Mouse (Mus musculus): ENCODE results near the gene Plekha4. TPM values are rescaled to one million over a fixed set of nuclear protein-coding genes. Genes with fewer than 3 reads are reported as not detected.

Gene Plekha4
- polyA plus RNA-seq, 1 experiment from 2014 or later: 7.5 TPM

DNA sequence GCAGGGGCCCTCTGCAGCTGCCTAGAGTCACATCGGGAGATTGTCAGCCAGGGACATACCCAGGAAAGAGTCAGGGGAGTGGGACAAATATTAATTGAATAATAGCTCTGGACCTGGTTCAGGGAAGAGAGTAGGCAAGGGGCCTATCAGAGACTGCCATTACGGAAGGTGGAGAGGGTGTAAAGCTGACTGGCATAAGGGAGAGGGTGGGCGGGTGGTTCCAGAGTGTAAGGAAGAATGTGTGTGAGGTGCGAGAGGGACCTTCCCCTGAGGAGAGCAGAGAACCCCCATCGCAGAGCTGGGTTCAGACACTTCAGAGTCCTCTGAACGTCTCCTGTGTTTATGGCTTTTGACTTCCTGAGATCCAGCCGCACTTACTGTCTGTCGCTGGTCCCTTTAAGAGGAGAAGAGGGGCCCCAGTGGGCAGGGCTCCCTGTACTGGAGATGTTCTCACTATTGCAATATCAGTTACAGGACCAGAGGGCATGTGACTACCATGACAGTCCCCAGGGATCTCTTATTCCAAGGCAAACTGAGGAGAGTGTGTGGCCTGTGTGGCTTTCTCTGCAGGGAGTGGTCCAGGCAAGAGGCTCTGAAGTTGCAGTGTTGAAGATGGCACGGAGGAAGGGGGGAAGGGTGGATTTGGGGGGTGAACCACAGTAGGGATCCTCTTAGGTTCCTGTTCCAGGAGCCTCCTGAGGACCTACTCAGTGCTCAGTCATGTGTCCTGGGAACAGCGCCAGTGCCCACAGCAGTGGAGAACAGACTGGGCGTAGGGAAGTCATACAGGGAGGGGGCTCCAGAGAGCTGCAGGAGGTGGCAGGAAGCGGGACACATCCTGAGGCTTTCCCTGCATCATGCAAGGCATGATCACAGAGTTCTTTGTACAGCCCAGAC is 35.7 kb downstream of the Plekha4 start:
- no peak overlapping the region; the same call in 1 of the 2 replicates for H3K27ac ChIP-seq (replicated peaks)
- WGBS: 33% methylated on average over 12 of the region's 12 CpGs
- peaks cover 14% of the 10 kb centered on the region for H3K4me1 ChIP-seq
- peak; percentile 52 for ATAC-seq (ENCODE audit: insufficient number of reproducible peaks, low FRiP score, low TSS enrichment, low read depth)
- no peaks in the 10 kb centered on the region for H3K9me3 ChIP-seq (replicated peaks)
- H3K27me3 ChIP-seq: no peaks in the 10 kb centered on the region
- H3K4me2 ChIP-seq (replicated peaks): peak overlapping the region; percentile 27; the same call in 1 of the 2 replicates
- H3K4me3 ChIP-seq (replicated peaks): no peak overlapping the region
- H3K9ac ChIP-seq: no peak overlapping the region
- no peaks in the 10 kb centered on the region for H3K36me3 ChIP-seq

GRCm38 (mm10) chr7:45564811-45565210 is 38.7 kb downstream of the Plekha4 start:
- no peak for ATAC-seq (ENCODE audit: insufficient number of reproducible peaks, low FRiP score, low TSS enrichment, low read depth)
- 60% methylated on average over 2 of the region's 2 CpGs for WGBS

GRCm38 (mm10) chr7:45565446-45565845 is 39.3 kb downstream of the Plekha4 start:
- H3K36me3 ChIP-seq: no peaks in the 10 kb centered on the region
- H3K27me3 ChIP-seq: no peaks in the 10 kb centered on the region
- H3K4me3 ChIP-seq (replicated peaks): no peak overlapping the region
- H3K9ac ChIP-seq: no peak overlapping the region
- WGBS: 86% methylated on average over 9 of the region's 9 CpGs
- ATAC-seq (ENCODE audit: insufficient number of reproducible peaks, low FRiP score, low TSS enrichment, low read depth): no peak
- H3K27ac ChIP-seq (replicated peaks): no peak overlapping the region
- H3K4me1 ChIP-seq: peaks cover 35% of the 10 kb centered on the region
- no peak overlapping the region for H3K4me2 ChIP-seq (replicated peaks)
- no peaks in the 10 kb centered on the region for H3K9me3 ChIP-seq (replicated peaks)

More at GRCm38 (mm10) chr7:45564811-45565210, 38.7 kb downstream of the Plekha4 start:
- Histone ChIP-seq H3K36me3 (no peaks in the 10 kb centered on the region), H3K9ac (no peak overlapping the region), H3K27ac (replicated peaks) (0 out of 2 replicates have a peak overlapping the region, but pooled peaks have one; percentile 28), H3K9me3 (replicated peaks) (no peaks in the 10 kb centered on the region), H3K4me2 (replicated peaks) (no peak overlapping the region), H3K27me3 (no peaks in the 10 kb centered on the region), H3K4me3 (replicated peaks) (no peak overlapping the region), H3K4me1 (peaks cover 30% of the 10 kb centered on the region)

- Histone ChIP-seq H3K9me3 (replicated peaks) (no peaks in the 10 kb centered on the region), H3K4me2 (replicated peaks) (peak overlapping the region; percentile 73), H3K4me1 (peaks cover 38% of the 10 kb centered on the region), H3K36me3 (no peaks in the 10 kb centered on the region), H3K27me3 (no peaks in the 10 kb centered on the region), H3K4me3 (replicated peaks) (no peak overlapping the region), H3K9ac (no peak overlapping the region), H3K27ac (replicated peaks) (peak overlapping the region; percentile 90; the same call in 1 of the 2 replicates)
- 67% methylated on average over 8 of the region's 8 CpGs for WGBS
- no peak for ATAC-seq (ENCODE audit: insufficient number of reproducible peaks, low FRiP score, low TSS enrichment, low read depth)
Observed at GRCm38 (mm10) chr7:45567112-45567779, 41.1 kb downstream of the Plekha4 start.

DNA sequence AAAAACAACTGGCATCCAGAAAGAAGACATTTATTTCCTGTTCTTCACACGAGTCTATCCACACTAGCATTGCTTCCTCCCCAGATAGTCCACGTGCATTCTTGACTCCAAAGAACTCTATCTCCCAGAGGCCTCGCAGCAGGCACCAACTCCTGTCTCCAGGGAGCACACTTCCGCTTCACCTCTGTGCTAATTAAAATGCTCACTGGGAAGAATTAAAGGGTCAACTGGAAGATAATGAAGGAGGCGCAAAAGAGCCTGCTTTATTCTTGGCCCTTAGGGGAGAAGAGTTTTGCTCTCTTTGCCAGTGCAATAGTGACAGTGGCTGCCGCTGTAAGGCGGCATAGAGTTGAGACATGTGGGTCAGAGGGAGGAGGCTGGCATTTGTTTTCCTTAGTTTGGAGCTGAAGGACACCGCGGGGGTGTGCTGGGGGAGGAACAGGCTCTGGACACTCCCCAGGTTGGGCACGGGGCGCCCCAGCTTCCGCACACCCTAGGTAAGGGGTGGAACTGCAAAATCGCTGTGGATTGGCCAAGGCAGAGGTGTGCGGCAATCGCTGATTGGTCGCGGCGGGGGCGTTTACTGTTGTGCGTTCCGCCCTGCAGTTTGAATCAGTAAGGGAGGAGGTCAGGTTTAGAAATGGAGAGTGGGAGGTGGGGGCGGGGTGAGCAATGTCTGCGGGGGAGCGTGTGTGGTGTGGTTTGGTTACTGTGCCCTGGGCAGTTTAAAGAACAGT is 41.8 kb downstream of the Plekha4 start:
- Histone ChIP-seq H3K4me1 (peaks cover 36% of the 10 kb centered on the region), H3K36me3 (no peaks in the 10 kb centered on the region), H3K9ac (peak overlapping the region; percentile 15), H3K4me2 (replicated peaks) (peak overlapping the region; percentile 73), H3K27ac (replicated peaks) (peak overlapping the region; percentile 90), H3K9me3 (replicated peaks) (no peaks in the 10 kb centered on the region), H3K27me3 (no peaks in the 10 kb centered on the region), H3K4me3 (replicated peaks) (peak overlapping the region; percentile 47)
- under 1% methylated on average over 24 of the region's 24 CpGs for WGBS
- peak; percentile 96 for ATAC-seq (ENCODE audit: insufficient number of reproducible peaks, low FRiP score, low TSS enrichment, low read depth)

DNA sequence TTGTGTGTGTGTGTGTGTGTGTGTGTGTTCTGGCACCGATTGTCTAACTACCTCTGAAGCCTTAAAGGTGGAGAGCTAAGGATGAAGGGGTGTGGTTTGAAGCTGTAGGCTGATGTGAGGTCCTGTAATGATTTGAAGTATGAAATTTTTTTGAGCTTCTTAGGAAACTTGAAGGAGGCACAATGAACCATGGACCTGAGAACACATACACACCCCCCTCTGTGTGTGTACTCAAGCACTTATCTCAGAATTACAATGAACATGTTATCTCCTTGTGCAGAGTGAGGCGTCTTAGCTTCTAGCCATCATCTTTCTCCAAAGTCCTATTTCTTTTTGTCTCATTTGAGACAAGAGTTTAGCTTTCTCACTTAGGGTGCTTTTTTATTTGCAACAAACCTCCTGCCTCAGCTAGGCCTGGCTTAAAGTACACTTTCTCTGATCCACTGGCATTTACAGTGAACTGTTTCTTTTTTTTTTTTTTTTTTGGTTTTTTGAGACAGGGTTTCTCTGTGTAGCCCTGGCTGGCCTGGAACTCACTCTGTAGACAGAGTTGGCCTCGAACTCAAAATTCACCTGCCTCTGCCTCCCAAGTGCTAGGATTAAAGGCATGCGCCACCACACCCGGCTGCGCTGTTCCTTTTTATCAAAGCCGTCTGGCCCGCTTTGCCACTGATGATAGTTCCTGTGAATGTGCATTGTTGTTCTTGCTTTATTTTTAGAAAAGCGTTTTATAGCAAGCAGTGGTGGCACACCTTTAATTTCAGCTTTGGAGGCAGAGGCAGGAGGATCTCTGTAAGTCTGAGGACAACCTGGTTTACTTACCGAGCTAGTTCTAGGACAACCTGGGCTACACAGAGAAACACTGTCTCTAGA is 42.7 kb downstream of the Plekha4 start:
- Histone ChIP-seq H3K27me3 (no peaks in the 10 kb centered on the region), H3K36me3 (no peaks in the 10 kb centered on the region), H3K4me1 (peaks cover 36% of the 10 kb centered on the region), H3K4me3 (replicated peaks) (peak overlapping the region; percentile 47), H3K27ac (replicated peaks) (peak overlapping the region; percentile 90), H3K9ac (no peak overlapping the region), H3K9me3 (replicated peaks) (no peaks in the 10 kb centered on the region), H3K4me2 (replicated peaks) (peak overlapping the region; percentile 73)
- 75% methylated on average over 10 of the region's 10 CpGs for WGBS
- ATAC-seq (ENCODE audit: insufficient number of reproducible peaks, low FRiP score, low TSS enrichment, low read depth): no peak

DNA sequence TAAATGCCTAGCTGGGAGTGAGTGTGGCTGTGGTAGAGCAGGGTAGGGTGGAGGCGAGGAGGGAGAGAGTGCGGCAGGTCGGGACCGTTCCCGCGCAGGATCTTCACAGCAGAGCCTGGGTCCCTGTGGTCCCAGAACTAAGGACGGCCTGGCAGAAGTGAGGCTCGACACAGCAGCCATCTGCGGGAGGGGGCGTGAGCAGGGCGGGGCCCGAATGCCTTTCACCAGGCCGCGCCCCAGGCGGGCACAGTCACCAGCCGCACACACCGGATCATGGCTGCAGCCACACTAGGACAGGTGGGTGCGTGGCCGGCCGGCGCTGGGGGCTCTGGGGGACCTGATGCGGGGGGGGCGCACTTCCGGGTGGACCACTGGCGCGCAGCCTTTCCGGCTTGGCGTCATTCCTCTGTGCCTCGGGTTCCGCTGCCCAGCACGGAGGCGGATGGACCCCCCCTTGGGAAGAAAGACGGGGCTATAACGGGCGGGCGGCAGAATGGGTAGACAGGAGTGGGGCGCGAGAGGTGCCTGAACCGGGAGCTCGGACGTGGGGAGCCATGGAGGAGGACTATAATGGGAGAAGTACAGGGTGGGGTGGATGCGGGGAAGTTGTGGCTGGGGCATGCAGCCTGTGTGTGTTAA is 44.1 kb downstream of the Plekha4 start, which contains the start of gene Bcat2:
Gene Bcat2 (plus strand): TSS at position 51 of the 639 bp plus-strand sequence.
- Histone ChIP-seq H3K4me3 (replicated peaks) (peak within 1 kb of the TSS; percentile 74), H3K9ac (peak within 1 kb of the TSS; percentile 70), H3K9me3 (replicated peaks) (no peaks in the 10 kb centered on the region), H3K36me3 (no peaks in the 10 kb centered on the region), H3K27me3 (no peaks in the 10 kb centered on the region), H3K27ac (replicated peaks) (peak within 1 kb of the TSS; percentile 90), H3K4me2 (replicated peaks) (peak within 1 kb of the TSS; percentile 67), H3K4me1 (peaks cover 36% of the 10 kb centered on the region)
- under 1% methylated on average over 42 of the region's 42 CpGs for WGBS
- peak; percentile 66 for ATAC-seq (ENCODE audit: insufficient number of reproducible peaks, low FRiP score, low TSS enrichment, low read depth)

GRCm38 (mm10) chr7:45571966-45572365 is 45.8 kb downstream of the Plekha4 start:
- 0 out of 2 replicates have a peak overlapping the region, but pooled peaks have one; percentile 67 for H3K4me2 ChIP-seq (replicated peaks)
- peaks cover 36% of the 10 kb centered on the region for H3K4me1 ChIP-seq
- no peak overlapping the region for H3K4me3 ChIP-seq (replicated peaks)
- no peak overlapping the region for H3K9ac ChIP-seq
- no peaks in the 10 kb centered on the region for H3K9me3 ChIP-seq (replicated peaks)
- H3K27ac ChIP-seq (replicated peaks): no peak overlapping the region
- WGBS: 35% methylated on average over 1 of the region's 1 CpGs
- H3K27me3 ChIP-seq: no peaks in the 10 kb centered on the region
- no peak for ATAC-seq (ENCODE audit: insufficient number of reproducible peaks, low FRiP score, low TSS enrichment, low read depth)
- peaks cover 15% of the 10 kb centered on the region for H3K36me3 ChIP-seq

GRCm38 (mm10) chr7:45573954-45574353 is 47.8 kb downstream of the Plekha4 start:
- peaks cover 21% of the 10 kb centered on the region for H3K4me1 ChIP-seq
- H3K9me3 ChIP-seq (replicated peaks): no peaks in the 10 kb centered on the region
- H3K9ac ChIP-seq: no peak overlapping the region
- H3K4me2 ChIP-seq (replicated peaks): no peak overlapping the region
- H3K27me3 ChIP-seq: no peaks in the 10 kb centered on the region
- no peak overlapping the region for H3K4me3 ChIP-seq (replicated peaks)
- peaks cover 32% of the 10 kb centered on the region for H3K36me3 ChIP-seq
- no peak for ATAC-seq (ENCODE audit: insufficient number of reproducible peaks, low FRiP score, low TSS enrichment, low read depth)
- H3K27ac ChIP-seq (replicated peaks): no peak overlapping the region
- 66% methylated on average over 8 of the region's 8 CpGs for WGBS
